Mouse (Mus musculus): ENCODE results near the gene Hdac5. TPM values are rescaled to one million over a fixed set of nuclear protein-coding genes. Genes with fewer than 3 reads are reported as not detected.

The Hdac5 gene
- polyA plus RNA-seq, 1 experiment from 2014 or later: 29.1 TPM

DNA sequence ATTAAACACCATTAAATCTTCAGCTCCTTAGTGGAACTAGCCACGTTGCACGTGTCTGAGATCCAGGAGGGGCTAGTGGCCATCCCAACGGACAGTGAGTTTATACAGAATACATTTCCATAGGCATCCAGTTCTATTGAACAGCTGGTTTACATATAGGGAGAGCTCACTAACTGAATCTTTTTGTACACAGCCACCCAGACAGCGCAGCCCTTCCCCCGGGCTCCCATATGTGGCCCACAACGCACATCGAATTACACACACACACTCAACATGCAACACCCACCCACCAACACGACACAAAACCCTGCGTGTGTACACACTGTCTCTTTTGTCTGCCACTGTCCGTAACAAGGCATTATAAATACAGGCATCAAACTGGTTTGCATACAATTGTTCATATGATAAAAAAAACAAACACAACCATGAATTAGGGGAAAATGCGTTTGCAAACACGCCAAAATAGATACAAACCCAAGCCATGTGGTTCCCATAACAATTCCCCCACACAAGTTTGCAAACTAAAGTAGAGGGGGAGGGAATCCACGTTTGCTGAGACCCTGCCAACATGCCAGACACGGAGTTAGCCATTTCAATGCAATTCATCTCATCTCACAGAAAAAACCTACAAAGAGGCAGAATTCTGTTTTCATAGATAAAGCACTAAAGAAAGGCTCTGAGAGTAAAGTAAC, 15.8 kb upstream of the Hdac5 start:
- Histone ChIP-seq H3K27ac (ENCODE audit: low read depth, low read length) (no peak overlapping the region), H3K36me3 (ENCODE audit: control insufficient read depth, insufficient read depth, low read length) (peaks cover 2% of the 10 kb centered on the region), H3K4me3 (ENCODE audit: low read length) (peak overlapping the region; percentile 19; the same call in 1 of the 2 replicates), H3K4me2 (replicated peaks; ENCODE audit: low read depth, low read length) (peak overlapping the region; percentile 49), H3K4me1 (ENCODE audit: control insufficient read depth, insufficient read depth, low read length) (peaks cover 5% of the 10 kb centered on the region; the same call in 1 of the 2 replicates), H3K27me3 (ENCODE audit: control insufficient read depth, insufficient read depth, low read length) (no peaks in the 10 kb centered on the region), H3K9ac (ENCODE audit: low read depth, low read length) (peak overlapping the region; percentile 32; the same call in 1 of the 2 replicates), H3K9me3 (ENCODE audit: control insufficient read depth, low read length) (no peaks in the 10 kb centered on the region)
- no peak for ATAC-seq (ENCODE audit: low FRiP score, low TSS enrichment)
- 53% methylated on average over 14 of the region's 14 CpGs for WGBS

GRCm38 (mm10) chr11:102244926-102245449, 15.0 kb upstream of the Hdac5 start:
- H3K9ac ChIP-seq (ENCODE audit: low read depth, low read length): peak overlapping the region; percentile 32
- peak; percentile 76 for ATAC-seq (ENCODE audit: low FRiP score, low TSS enrichment)
- peaks cover 5% of the 10 kb centered on the region; the same call in 1 of the 2 replicates for H3K4me1 ChIP-seq (ENCODE audit: control insufficient read depth, insufficient read depth, low read length)
- under 1% methylated on average over 32 of the region's 32 CpGs for WGBS
- H3K4me2 ChIP-seq (replicated peaks; ENCODE audit: low read depth, low read length): peak overlapping the region; percentile 49
- H3K9me3 ChIP-seq (ENCODE audit: control insufficient read depth, low read length): no peaks in the 10 kb centered on the region
- H3K4me3 ChIP-seq (ENCODE audit: low read length): peak overlapping the region; percentile 19
- H3K27me3 ChIP-seq (ENCODE audit: control insufficient read depth, insufficient read depth, low read length): no peaks in the 10 kb centered on the region
- no peak overlapping the region for H3K27ac ChIP-seq (ENCODE audit: low read depth, low read length)
- H3K36me3 ChIP-seq (ENCODE audit: control insufficient read depth, insufficient read depth, low read length): no peaks in the 10 kb centered on the region

DNA sequence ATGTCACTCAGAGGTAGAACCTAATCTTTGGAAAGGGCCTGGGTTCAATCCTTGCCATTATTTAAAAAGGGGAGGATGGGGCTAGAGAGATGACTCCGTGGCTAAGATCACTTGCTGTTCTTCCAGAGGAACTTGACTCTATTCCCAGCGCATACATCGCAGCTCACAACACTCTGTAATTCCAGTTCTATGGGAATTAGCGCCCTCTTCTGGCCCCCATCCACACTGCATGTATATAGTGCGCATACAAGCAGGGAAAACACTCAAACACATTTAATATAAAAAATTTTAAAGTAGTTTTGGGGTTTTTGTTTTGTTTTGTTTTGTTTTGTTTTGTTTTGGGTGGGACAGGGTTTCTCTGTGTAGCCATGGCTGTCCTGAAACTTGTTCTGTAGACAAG, 11.9 kb upstream of the Hdac5 start:
- Histone ChIP-seq H3K4me1 (ENCODE audit: control insufficient read depth, insufficient read depth, low read length) (no peaks in the 10 kb centered on the region), H3K9me3 (ENCODE audit: control insufficient read depth, low read length) (no peaks in the 10 kb centered on the region), H3K27ac (ENCODE audit: low read depth, low read length) (no peak overlapping the region), H3K36me3 (ENCODE audit: control insufficient read depth, insufficient read depth, low read length) (no peaks in the 10 kb centered on the region), H3K9ac (ENCODE audit: low read depth, low read length) (no peak overlapping the region), H3K27me3 (ENCODE audit: control insufficient read depth, insufficient read depth, low read length) (no peaks in the 10 kb centered on the region), H3K4me2 (replicated peaks; ENCODE audit: low read depth, low read length) (no peak overlapping the region), H3K4me3 (ENCODE audit: low read length) (no peak overlapping the region)
- no peak for ATAC-seq (ENCODE audit: low FRiP score, low TSS enrichment)
- WGBS: 56% methylated on average over 5 of the region's 5 CpGs

- Histone ChIP-seq H3K9me3 (ENCODE audit: control insufficient read depth, low read length) (no peaks in the 10 kb centered on the region), H3K36me3 (ENCODE audit: control insufficient read depth, insufficient read depth, low read length) (no peaks in the 10 kb centered on the region), H3K4me2 (replicated peaks; ENCODE audit: low read depth, low read length) (no peak overlapping the region), H3K27me3 (ENCODE audit: control insufficient read depth, insufficient read depth, low read length) (no peaks in the 10 kb centered on the region), H3K4me3 (ENCODE audit: low read length) (no peak overlapping the region), H3K4me1 (ENCODE audit: control insufficient read depth, insufficient read depth, low read length) (no peaks in the 10 kb centered on the region), H3K9ac (ENCODE audit: low read depth, low read length) (no peak overlapping the region), H3K27ac (ENCODE audit: low read depth, low read length) (no peak overlapping the region)
- 87% methylated on average over 5 of the region's 5 CpGs for WGBS
- no peak for ATAC-seq (ENCODE audit: low FRiP score, low TSS enrichment)
Observed at GRCm38 (mm10) chr11:102241246-102241645, 11.3 kb upstream of the Hdac5 start.

GRCm38 (mm10) chr11:102240636-102241035, 10.7 kb upstream of the Hdac5 start:
- no peaks in the 10 kb centered on the region for H3K9me3 ChIP-seq (ENCODE audit: control insufficient read depth, low read length)
- no peak overlapping the region for H3K27ac ChIP-seq (ENCODE audit: low read depth, low read length)
- H3K4me2 ChIP-seq (replicated peaks; ENCODE audit: low read depth, low read length): no peak overlapping the region
- H3K36me3 ChIP-seq (ENCODE audit: control insufficient read depth, insufficient read depth, low read length): no peaks in the 10 kb centered on the region
- no peak for ATAC-seq (ENCODE audit: low FRiP score, low TSS enrichment)
- WGBS: 82% methylated on average over 6 of the region's 6 CpGs
- no peaks in the 10 kb centered on the region for H3K4me1 ChIP-seq (ENCODE audit: control insufficient read depth, insufficient read depth, low read length)
- no peaks in the 10 kb centered on the region for H3K27me3 ChIP-seq (ENCODE audit: control insufficient read depth, insufficient read depth, low read length)
- no peak overlapping the region for H3K9ac ChIP-seq (ENCODE audit: low read depth, low read length)
- H3K4me3 ChIP-seq (ENCODE audit: low read length): no peak overlapping the region

GRCm38 (mm10) chr11:102236022-102236421, 6.1 kb upstream of the Hdac5 start:
- Histone ChIP-seq H3K27ac (ENCODE audit: low read depth, low read length) (no peak overlapping the region), H3K4me2 (replicated peaks; ENCODE audit: low read depth, low read length) (no peak overlapping the region), H3K4me1 (ENCODE audit: control insufficient read depth, insufficient read depth, low read length) (no peaks in the 10 kb centered on the region), H3K4me3 (ENCODE audit: low read length) (no peak overlapping the region), H3K9me3 (ENCODE audit: control insufficient read depth, low read length) (no peaks in the 10 kb centered on the region), H3K36me3 (ENCODE audit: control insufficient read depth, insufficient read depth, low read length) (no peaks in the 10 kb centered on the region), H3K9ac (ENCODE audit: low read depth, low read length) (no peak overlapping the region), H3K27me3 (ENCODE audit: control insufficient read depth, insufficient read depth, low read length) (no peaks in the 10 kb centered on the region)
- 56% methylated on average over 2 of the region's 2 CpGs for WGBS
- ATAC-seq (ENCODE audit: low FRiP score, low TSS enrichment): no peak

- Histone ChIP-seq H3K4me3 (ENCODE audit: low read length) (peak overlapping the region; percentile 92), H3K9me3 (ENCODE audit: control insufficient read depth, low read length) (no peaks in the 10 kb centered on the region), H3K27me3 (ENCODE audit: control insufficient read depth, insufficient read depth, low read length) (no peaks in the 10 kb centered on the region), H3K4me2 (replicated peaks; ENCODE audit: low read depth, low read length) (peak overlapping the region; percentile 88), H3K36me3 (ENCODE audit: control insufficient read depth, insufficient read depth, low read length) (no peaks in the 10 kb centered on the region), H3K9ac (ENCODE audit: low read depth, low read length) (peak overlapping the region; percentile 92), H3K4me1 (ENCODE audit: control insufficient read depth, insufficient read depth, low read length) (peaks cover 27% of the 10 kb centered on the region), H3K27ac (ENCODE audit: low read depth, low read length) (peak overlapping the region; percentile 62; the same call in 1 of the 2 replicates)
- peak; percentile 40 for ATAC-seq (ENCODE audit: low FRiP score, low TSS enrichment)
- 1% methylated on average over 40 of the region's 47 CpGs for WGBS
Observed at GRCm38 (mm10) chr11:102229331-102229953, 524 bp downstream of the Hdac5 start.

- H3K4me3 ChIP-seq (ENCODE audit: low read length): peak overlapping the region; percentile 92
- peaks cover 28% of the 10 kb centered on the region for H3K4me1 ChIP-seq (ENCODE audit: control insufficient read depth, insufficient read depth, low read length)
- H3K27ac ChIP-seq (ENCODE audit: low read depth, low read length): no peak overlapping the region
- ATAC-seq (ENCODE audit: low FRiP score, low TSS enrichment): no peak
- H3K36me3 ChIP-seq (ENCODE audit: control insufficient read depth, insufficient read depth, low read length): no peaks in the 10 kb centered on the region
- 20% methylated on average over 7 of the region's 7 CpGs for WGBS
- no peaks in the 10 kb centered on the region for H3K9me3 ChIP-seq (ENCODE audit: control insufficient read depth, low read length)
- H3K4me2 ChIP-seq (replicated peaks; ENCODE audit: low read depth, low read length): peak overlapping the region; percentile 88
- H3K27me3 ChIP-seq (ENCODE audit: control insufficient read depth, insufficient read depth, low read length): no peaks in the 10 kb centered on the region
- H3K9ac ChIP-seq (ENCODE audit: low read depth, low read length): peak overlapping the region; percentile 92; the same call in 1 of the 2 replicates
Observed at GRCm38 (mm10) chr11:102228646-102229268, 1.2 kb downstream of the Hdac5 start.

GRCm38 (mm10) chr11:102228191-102228545, 1.8 kb downstream of the Hdac5 start:
- Histone ChIP-seq H3K27ac (ENCODE audit: low read depth, low read length) (no peak overlapping the region), H3K27me3 (ENCODE audit: control insufficient read depth, insufficient read depth, low read length) (no peaks in the 10 kb centered on the region), H3K9me3 (ENCODE audit: control insufficient read depth, low read length) (no peaks in the 10 kb centered on the region), H3K4me1 (ENCODE audit: control insufficient read depth, insufficient read depth, low read length) (peaks cover 28% of the 10 kb centered on the region), H3K9ac (ENCODE audit: low read depth, low read length) (peak overlapping the region; percentile 18; the same call in 1 of the 2 replicates), H3K4me3 (ENCODE audit: low read length) (peak overlapping the region; percentile 92), H3K4me2 (replicated peaks; ENCODE audit: low read depth, low read length) (peak overlapping the region; percentile 88), H3K36me3 (ENCODE audit: control insufficient read depth, insufficient read depth, low read length) (no peaks in the 10 kb centered on the region)
- WGBS: 35% methylated on average over 9 of the region's 9 CpGs
- no peak for ATAC-seq (ENCODE audit: low FRiP score, low TSS enrichment)

Measured in kidney, embryonic 14.5 days (tissue).